Mouse (Mus musculus) limb, embryonic 12.5 days (tissue): ENCODE results near the gene Gm5148. TPM values are rescaled to one million over a fixed set of nuclear protein-coding genes. Genes with fewer than 3 reads are reported as not detected.

Source experiments
- ATAC-seq: fragments of 200-750 bp; cut with Nextera tagmentation; 2 replicates; pipeline ENCODE4 v1.8.0; 2017; ENCODE audit warnings: low read depth, moderate TSS enrichment; ENCODE audit not compliant: insufficient number of reproducible peaks, insufficient read depth, low FRiP score, low TSS enrichment
- H3K27ac ChIP-seq: fragments of 300-500 bp; sonication (generic); 2 replicates; pipeline ENCODE4 v1.5.1; 2016; ENCODE audit warnings: mild to moderate bottlenecking, moderate library complexity
- H3K27me3 ChIP-seq: fragments of 300-500 bp; sonication (generic); 2 replicates; pipeline ENCODE4 v1.6.1; 2016; ENCODE audit warnings: mild to moderate bottlenecking, moderate library complexity
- H3K36me3 ChIP-seq: fragments of 300-500 bp; sonication (generic); 2 replicates; pipeline ENCODE4 v1.6.1; 2016; ENCODE audit warnings: mild to moderate bottlenecking, moderate library complexity
- H3K4me1 ChIP-seq: fragments of 300-500 bp; sonication (generic); replicated peaks from 2 replicates; pipeline ENCODE4 v1.6.1; 2016
- H3K4me2 ChIP-seq: fragments of 300-500 bp; sonication (generic); 2 replicates; pipeline ENCODE4 v1.6.1; 2016; ENCODE audit warnings: mild to moderate bottlenecking, moderate library complexity
- H3K4me3 ChIP-seq: fragments of 300-500 bp; sonication (generic); replicated peaks from 2 replicates; pipeline ENCODE4 v1.5.1; 2016; ENCODE audit warnings: mild to moderate bottlenecking
- H3K9ac ChIP-seq: fragments of 300-500 bp; sonication (generic); replicated peaks from 2 replicates; pipeline ENCODE4 v1.6.1; 2016; ENCODE audit warnings: mild to moderate bottlenecking, moderate library complexity
- H3K9me3 ChIP-seq: fragments of 300-500 bp; sonication (generic); 2 replicates; pipeline ENCODE4 v1.6.1; 2016; ENCODE audit warnings: mild to moderate bottlenecking, moderate library complexity
- WGBS: fragments of 180-500 bp; shearing (Covaris S2); methylation state at CpG from one replicate; pipeline ENCODE4 v1.1.7; 2016; 5-methylcytosine and 5-hydroxymethylcytosine counted together
- polyA plus RNA-seq: library from polyadenylated mRNA; unstranded; fragments of >200 nt; fragmentation: Nextera tagmentation; extraction: Ambion mirVana; gene quantifications from 2 replicates; pipeline ENCODE4 v1.2.1, GENCODE M21; 2016

The Gm5148 gene
- polyA plus RNA-seq, 1 experiment from 2014 or later = 7.2 TPM

DNA sequence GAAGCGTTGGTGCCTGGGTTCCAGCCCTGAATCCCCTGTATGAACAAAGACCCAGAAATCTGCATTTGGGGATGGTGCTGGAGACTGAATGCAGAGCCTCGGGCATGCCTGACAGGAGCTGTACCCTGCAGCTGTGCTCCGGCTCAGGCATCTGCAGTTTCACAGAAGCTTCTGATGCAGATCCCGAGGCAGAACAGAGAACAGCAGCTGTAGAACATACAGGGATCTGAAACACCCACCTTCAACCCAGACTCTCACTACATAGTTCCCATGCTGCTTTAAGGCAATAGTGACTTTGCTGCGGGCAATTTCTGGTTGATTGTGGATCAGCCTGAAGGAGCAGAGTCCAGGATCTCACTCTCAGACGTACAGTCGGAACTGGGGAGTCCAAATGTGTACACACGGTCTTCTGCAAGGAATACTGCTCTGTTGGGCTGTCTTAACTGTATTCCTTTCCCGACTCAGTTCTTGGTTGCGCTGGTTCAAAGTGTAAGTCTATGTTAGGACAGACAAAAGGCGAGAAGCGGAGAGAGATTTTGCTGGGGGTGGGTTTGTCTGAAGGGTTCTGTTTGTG lies 1.7 kb downstream of the Gm5148 start:
- H3K27ac ChIP-seq = peak overlapping the region; percentile 87
- H3K4me2 ChIP-seq = peak overlapping the region; percentile 79
- WGBS = 33% methylated on average over 12 of the region's 12 CpGs
- H3K4me1 ChIP-seq = peaks cover 26% of the 10 kb centered on the region
- no peaks in the 10 kb centered on the region for H3K36me3 ChIP-seq
- H3K27me3 ChIP-seq = no peaks in the 10 kb centered on the region
- H3K9ac ChIP-seq = peak overlapping the region; percentile 44
- no peak for ATAC-seq
- H3K9me3 ChIP-seq = no peaks in the 10 kb centered on the region
- H3K4me3 ChIP-seq = peak overlapping the region; percentile 46

DNA sequence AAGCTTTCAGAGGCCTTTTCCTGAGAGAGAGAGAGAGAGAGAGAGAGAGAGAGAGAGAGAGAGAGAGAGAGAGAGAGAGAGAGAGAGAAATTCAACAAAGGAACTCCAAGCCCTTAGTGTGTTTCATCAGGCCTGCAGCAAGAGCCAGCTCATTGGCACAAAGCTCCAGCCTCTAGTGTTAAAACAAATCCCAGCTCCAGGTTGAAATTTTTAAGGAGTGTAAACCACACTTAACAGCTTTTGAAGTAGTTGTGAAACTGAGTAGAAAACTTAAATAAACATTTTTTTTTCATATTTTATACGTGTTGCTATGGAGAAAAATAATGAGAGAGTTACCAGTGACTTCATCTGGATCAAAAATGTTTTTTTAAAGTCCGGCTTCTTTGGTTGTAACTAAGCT lies 7.3 kb downstream of the Gm5148 start:
- H3K4me3 ChIP-seq = no peak overlapping the region
- ATAC-seq = no peak
- no peak overlapping the region for H3K4me2 ChIP-seq
- H3K4me1 ChIP-seq = peaks cover 14% of the 10 kb centered on the region
- H3K9me3 ChIP-seq = no peaks in the 10 kb centered on the region
- H3K36me3 ChIP-seq = no peaks in the 10 kb centered on the region
- no peaks in the 10 kb centered on the region for H3K27me3 ChIP-seq
- 52% methylated on average over 2 of the region's 2 CpGs for WGBS
- H3K27ac ChIP-seq = no peak overlapping the region
- H3K9ac ChIP-seq = no peak overlapping the region; the same call in 1 of the 2 replicates

DNA sequence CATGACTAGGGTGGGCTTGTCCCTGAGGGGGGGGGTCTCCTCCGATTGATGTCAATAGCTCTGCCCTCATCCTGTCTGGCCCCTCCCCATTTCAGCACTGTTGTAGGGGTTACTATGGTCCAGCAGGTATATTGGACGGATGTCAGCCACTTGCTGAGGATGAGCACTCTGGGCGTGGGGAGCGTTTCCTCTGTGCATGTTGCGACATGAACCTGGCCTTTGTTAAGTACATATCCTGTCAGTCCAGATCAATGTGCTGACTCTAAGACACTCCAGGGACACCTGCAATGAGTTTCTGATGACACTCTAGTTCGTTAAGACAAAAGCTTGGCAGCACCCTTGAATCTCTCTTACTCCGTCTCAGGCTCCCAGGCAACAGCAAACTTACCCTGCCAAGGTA lies 8.6 kb downstream of the Gm5148 start:
- Histone ChIP-seq H3K4me3 (no peak overlapping the region), H3K9me3 (no peaks in the 10 kb centered on the region), H3K4me1 (peaks cover 16% of the 10 kb centered on the region), H3K9ac (no peak overlapping the region), H3K36me3 (no peaks in the 10 kb centered on the region), H3K4me2 (no peak overlapping the region), H3K27me3 (no peaks in the 10 kb centered on the region), H3K27ac (no peak overlapping the region)
- WGBS = 81% methylated on average over 7 of the region's 7 CpGs
- ATAC-seq = no peak; the same call in 1 of the 2 replicates

DNA sequence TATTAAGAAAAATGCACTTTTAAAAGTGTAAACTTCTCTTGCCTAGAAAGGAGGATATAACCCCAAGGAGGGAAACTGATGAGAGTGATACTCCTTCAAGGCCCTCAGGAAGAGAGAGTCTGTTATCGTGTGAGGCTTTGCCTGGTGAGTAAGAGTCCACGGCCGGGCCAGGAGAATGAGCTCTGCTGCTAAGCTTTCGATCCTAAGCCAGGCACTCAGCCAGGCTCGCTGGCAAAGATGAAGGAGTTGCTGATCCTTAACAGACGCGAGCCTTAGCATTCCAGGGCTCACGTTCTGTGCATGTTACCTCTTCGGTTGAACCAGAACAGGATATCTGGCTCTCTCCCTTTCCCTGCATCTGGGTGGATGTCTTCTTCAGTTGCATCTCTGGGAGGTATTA lies 11.8 kb downstream of the Gm5148 start:
- H3K27ac ChIP-seq = peak overlapping the region; percentile 57
- no peaks in the 10 kb centered on the region for H3K27me3 ChIP-seq
- ATAC-seq = no peak
- WGBS = 31% methylated on average over 9 of the region's 9 CpGs
- no peak overlapping the region for H3K4me3 ChIP-seq
- H3K4me1 ChIP-seq = peaks cover 16% of the 10 kb centered on the region
- H3K4me2 ChIP-seq = no peak overlapping the region
- H3K36me3 ChIP-seq = no peaks in the 10 kb centered on the region
- no peak overlapping the region for H3K9ac ChIP-seq
- no peaks in the 10 kb centered on the region; the same call in 1 of the 2 replicates for H3K9me3 ChIP-seq

DNA sequence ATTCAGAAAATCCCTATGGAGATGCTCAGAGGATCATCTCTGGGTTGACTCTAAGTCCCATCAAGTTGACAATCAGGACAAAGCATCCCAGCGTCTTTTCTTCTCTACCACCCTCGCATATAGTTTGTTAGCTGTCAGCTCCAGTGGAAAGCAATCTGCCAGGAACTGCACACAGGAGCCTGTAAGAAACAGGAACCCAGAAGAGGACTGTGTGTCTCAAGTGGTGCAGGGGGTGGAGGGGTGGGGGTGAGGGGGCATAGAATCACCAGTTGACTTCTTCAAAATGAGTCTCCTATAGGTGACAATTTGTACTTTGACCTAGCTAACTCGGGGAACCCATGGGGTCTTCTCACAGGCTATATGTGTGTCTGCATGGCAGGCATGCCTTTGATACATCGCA lies 12.7 kb downstream of the Gm5148 start:
- no peak overlapping the region for H3K4me2 ChIP-seq

DNA sequence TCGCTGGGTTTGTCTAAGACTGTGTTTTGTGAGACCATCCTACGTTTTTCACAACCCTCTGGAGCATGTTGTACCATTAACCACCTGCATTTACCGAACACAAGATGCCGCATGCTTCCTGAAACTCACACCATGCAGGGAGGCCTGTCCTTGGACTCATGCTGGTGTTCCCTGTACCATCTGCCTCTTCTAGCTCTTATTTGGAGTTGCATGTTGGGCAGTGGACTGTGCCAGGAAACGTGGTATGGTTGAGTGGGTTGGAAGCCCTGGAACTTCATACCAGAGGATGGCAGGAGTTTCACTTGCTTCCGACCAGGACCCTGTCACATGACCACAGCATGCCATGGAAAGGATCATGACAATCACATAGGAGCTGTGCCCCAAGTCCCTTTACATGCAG lies 16.5 kb downstream of the Gm5148 start:
- Histone ChIP-seq H3K4me3 (no peak overlapping the region), H3K9ac (no peak overlapping the region), H3K4me2 (no peak overlapping the region), H3K36me3 (no peaks in the 10 kb centered on the region), H3K9me3 (no peaks in the 10 kb centered on the region; the same call in 1 of the 2 replicates), H3K27ac (no peak overlapping the region), H3K4me1 (peaks cover 14% of the 10 kb centered on the region; the same call in 1 of the 2 replicates), H3K27me3 (no peaks in the 10 kb centered on the region)
- ATAC-seq = no peak
- 91% methylated on average over 6 of the region's 6 CpGs for WGBS

More for the DNA sequence above, 12.7 kb downstream of the Gm5148 start:
- Histone ChIP-seq H3K4me1 (peaks cover 16% of the 10 kb centered on the region), H3K27me3 (no peaks in the 10 kb centered on the region), H3K4me3 (no peak overlapping the region), H3K27ac (peak overlapping the region; percentile 57), H3K36me3 (no peaks in the 10 kb centered on the region), H3K9me3 (no peaks in the 10 kb centered on the region; the same call in 1 of the 2 replicates), H3K9ac (no peak overlapping the region)
- no peak for ATAC-seq
- 83% methylated on average over 4 of the region's 4 CpGs for WGBS

DNA sequence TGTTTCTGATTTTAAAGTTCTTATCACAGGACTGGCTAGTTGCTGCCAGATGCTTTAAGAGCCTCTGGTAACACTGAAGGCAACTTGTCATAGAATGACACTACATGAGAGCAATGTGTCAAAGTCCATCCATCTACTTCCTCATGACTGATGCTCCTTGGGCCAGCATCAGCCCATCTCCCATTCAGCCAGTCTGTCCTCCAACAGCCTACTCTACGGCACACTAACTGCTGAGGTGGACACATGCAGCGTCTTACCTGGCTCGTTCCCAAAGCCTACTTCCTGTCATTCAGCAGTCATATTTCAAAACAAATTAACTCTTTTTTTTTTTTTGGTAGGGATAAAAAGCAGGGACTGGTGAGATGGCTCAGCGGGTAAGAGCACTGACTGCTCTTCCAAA lies 17.9 kb downstream of the Gm5148 start:
- H3K4me1 ChIP-seq = peaks cover 5% of the 10 kb centered on the region; the same call in 1 of the 2 replicates
- 83% methylated on average over 4 of the region's 4 CpGs for WGBS
- H3K27ac ChIP-seq = no peak overlapping the region
- H3K9me3 ChIP-seq = peaks cover 4% of the 10 kb centered on the region; the same call in 1 of the 2 replicates
- no peak overlapping the region for H3K4me2 ChIP-seq
- no peaks in the 10 kb centered on the region for H3K36me3 ChIP-seq
- no peak for ATAC-seq
- no peaks in the 10 kb centered on the region for H3K27me3 ChIP-seq
- no peak overlapping the region for H3K4me3 ChIP-seq
- H3K9ac ChIP-seq = no peak overlapping the region

DNA sequence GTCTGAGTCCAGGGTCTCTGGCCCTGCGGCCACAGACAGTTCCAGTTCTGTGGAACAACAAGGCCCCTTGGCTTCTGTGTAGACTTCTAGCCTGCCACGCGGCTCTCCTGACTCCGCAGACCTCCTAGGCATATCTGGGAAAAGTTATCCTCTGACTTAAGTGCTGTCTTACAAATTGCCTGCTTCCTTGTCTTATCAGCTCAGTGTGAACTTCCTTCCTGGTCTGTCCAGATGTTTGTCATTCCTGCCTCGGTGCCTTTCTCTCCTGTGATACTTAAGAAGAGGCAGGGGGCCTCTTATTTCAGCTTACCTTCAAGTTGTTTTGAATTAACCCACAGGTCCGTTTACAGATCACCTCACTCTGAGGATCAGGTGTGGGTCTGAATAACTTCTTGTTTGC lies 18.9 kb downstream of the Gm5148 start:
- H3K36me3 ChIP-seq = no peaks in the 10 kb centered on the region
- WGBS = 22% methylated on average over 6 of the region's 6 CpGs
- no peak overlapping the region for H3K4me2 ChIP-seq
- ATAC-seq = no peak
- no peak overlapping the region for H3K27ac ChIP-seq
- no peaks in the 10 kb centered on the region for H3K27me3 ChIP-seq
- peaks cover 4% of the 10 kb centered on the region; the same call in 1 of the 2 replicates for H3K9me3 ChIP-seq
- no peak overlapping the region for H3K9ac ChIP-seq
- H3K4me1 ChIP-seq = peaks cover 5% of the 10 kb centered on the region; the same call in 1 of the 2 replicates
- H3K4me3 ChIP-seq = no peak overlapping the region

DNA sequence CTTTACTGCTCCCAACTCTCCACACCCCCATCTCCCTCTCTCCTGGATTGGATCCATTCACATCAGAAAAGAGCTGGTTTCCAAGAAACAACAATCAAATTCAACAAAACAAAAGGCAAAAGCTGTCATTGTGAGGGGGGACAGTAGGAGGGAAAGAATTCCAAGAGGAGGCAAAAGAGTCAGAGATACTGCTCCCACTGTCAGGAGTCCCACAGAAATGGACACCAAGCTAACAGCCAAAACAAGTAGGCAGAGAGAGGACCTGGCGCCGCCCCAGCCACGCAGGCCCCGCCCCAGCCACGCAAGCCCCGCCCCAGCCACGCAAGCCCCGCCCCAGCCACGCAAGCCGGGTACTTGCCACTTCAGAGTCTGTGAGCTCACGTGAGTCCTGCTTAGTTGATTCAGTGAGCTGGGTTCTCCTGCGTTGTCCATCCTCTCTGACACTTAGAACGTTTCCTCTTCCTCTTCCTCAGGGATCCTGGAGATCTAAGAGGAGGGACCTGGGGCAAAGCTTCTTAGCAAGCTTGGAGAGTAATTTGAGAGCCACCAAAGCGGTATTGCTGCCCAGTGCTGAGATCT lies 19.5 kb downstream of the Gm5148 start:
- Histone ChIP-seq H3K4me1 (peaks cover 5% of the 10 kb centered on the region; the same call in 1 of the 2 replicates), H3K36me3 (no peaks in the 10 kb centered on the region), H3K4me3 (no peak overlapping the region), H3K9me3 (peaks cover 4% of the 10 kb centered on the region; the same call in 1 of the 2 replicates), H3K27me3 (no peaks in the 10 kb centered on the region), H3K9ac (no peak overlapping the region), H3K27ac (no peak overlapping the region), H3K4me2 (no peak overlapping the region)
- no peak for ATAC-seq
- WGBS = 42% methylated on average over 14 of the region's 14 CpGs

DNA sequence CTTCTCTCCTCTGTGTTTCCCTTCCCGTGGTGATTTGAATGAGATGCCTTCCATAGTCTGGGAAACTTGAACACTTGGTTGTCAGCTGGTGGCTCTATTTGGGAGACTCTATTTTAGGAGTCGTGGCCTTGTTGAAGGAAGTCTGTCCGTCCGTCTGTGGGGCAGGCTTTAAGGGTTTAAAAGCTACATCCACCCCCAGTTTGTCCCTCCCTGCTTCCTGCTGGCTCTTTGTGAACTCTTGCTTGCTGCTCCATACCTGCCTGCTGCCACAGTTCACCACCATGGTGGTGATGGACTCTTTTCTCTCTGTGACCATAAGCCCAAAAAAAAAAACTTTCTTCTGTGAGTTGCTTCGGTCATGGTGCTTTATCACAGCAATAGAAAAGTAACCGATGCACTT lies 21.2 kb downstream of the Gm5148 start:
- ATAC-seq = no peak
- H3K27ac ChIP-seq = no peak overlapping the region
- H3K9me3 ChIP-seq = peaks cover 4% of the 10 kb centered on the region; the same call in 1 of the 2 replicates
- no peaks in the 10 kb centered on the region for H3K36me3 ChIP-seq
- WGBS = 92% methylated on average over 6 of the region's 6 CpGs
- H3K27me3 ChIP-seq = no peaks in the 10 kb centered on the region
- peaks cover 5% of the 10 kb centered on the region; the same call in 1 of the 2 replicates for H3K4me1 ChIP-seq
- H3K9ac ChIP-seq = no peak overlapping the region
- H3K4me3 ChIP-seq = no peak overlapping the region
- no peak overlapping the region for H3K4me2 ChIP-seq

DNA sequence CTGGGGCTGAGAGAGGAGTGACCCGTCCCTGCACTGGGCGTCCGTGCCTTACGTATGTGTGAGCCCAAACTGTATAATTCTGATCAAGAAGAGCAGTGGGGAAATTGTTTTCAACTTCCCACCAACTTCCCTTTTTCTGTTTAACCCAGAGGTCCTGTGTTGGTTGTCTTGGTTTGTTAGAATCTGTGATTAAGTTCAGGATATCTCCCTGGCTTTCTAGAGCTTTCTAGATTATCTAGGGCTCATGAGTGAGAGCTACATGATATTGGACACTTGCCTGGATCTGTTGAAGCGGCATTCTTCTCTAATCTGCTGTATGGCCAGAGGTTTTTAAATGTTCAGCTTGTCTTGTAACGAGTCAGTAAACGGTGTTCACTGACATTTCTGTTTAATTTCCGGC lies 30.7 kb downstream of the Gm5148 start:
- Histone ChIP-seq H3K36me3 (no peaks in the 10 kb centered on the region), H3K4me1 (no peaks in the 10 kb centered on the region), H3K27ac (no peak overlapping the region), H3K9ac (no peak overlapping the region), H3K4me2 (no peak overlapping the region), H3K9me3 (no peaks in the 10 kb centered on the region), H3K4me3 (no peak overlapping the region), H3K27me3 (no peaks in the 10 kb centered on the region)
- WGBS = 78% methylated on average over 8 of the region's 8 CpGs
- ATAC-seq = no peak
